Mouse (Mus musculus): Measurements from ENCODE around the gene Endod1.
"Not testable (repeated sequence)": the region's sequence is repeated elsewhere in the genome, so short reads cannot be mapped to it uniquely, and the experiment has no call there.

The Endod1 gene

GRCm38 (mm10) chr9:14379769-14380385, 1.4 kb downstream of the Endod1 start:
- no peak for DNase-seq

GRCm38 (mm10) chr9:14378151-14378550, 3.2 kb downstream of the Endod1 start:
- no peak for DNase-seq

GRCm38 (mm10) chr9:14376149-14376548, 5.2 kb downstream of the Endod1 start:
- DNase-seq: no peak

- no peak for DNase-seq
These were observed 8.9 kb downstream of the Endod1 start for GRCm38 (mm10) chr9:14372440-14372839.

GRCm38 (mm10) chr9:14369271-14369670, 12.0 kb downstream of the Endod1 start:
- DNase-seq: no peak

GRCm38 (mm10) chr9:14367850-14368249, 13.5 kb downstream of the Endod1 start:
- no peak for DNase-seq

- no peak for DNase-seq
These were observed 15.7 kb downstream of the Endod1 start for GRCm38 (mm10) chr9:14365481-14366125.

- DNase-seq: no peak
These were observed 16.6 kb downstream of the Endod1 start for GRCm38 (mm10) chr9:14364719-14365118.

- DNase-seq: no peak
These were observed 17.8 kb downstream of the Endod1 start for GRCm38 (mm10) chr9:14363540-14363939.

- DNase-seq: no peak
These were observed 19.1 kb downstream of the Endod1 start for GRCm38 (mm10) chr9:14362068-14362768.

GRCm38 (mm10) chr9:14357033-14357432, 24.3 kb downstream of the Endod1 start:
- DNase-seq: no peak

- DNase-seq: no peak
These were observed 26.5 kb downstream of the Endod1 start for GRCm38 (mm10) chr9:14354852-14355251.

- DNase-seq: no peak
These were observed 29.0 kb downstream of the Endod1 start for GRCm38 (mm10) chr9:14352337-14352736.

- DNase-seq: no peak
These were observed 30.5 kb downstream of the Endod1 start for GRCm38 (mm10) chr9:14350787-14351186.

- DNase-seq: no peak
These were observed 31.9 kb downstream of the Endod1 start for GRCm38 (mm10) chr9:14349380-14349779.

- no peak for DNase-seq
These were observed 32.9 kb downstream of the Endod1 start for GRCm38 (mm10) chr9:14348416-14348815.

- not testable (repeated sequence) for DNase-seq
These were observed 35.4 kb downstream of the Endod1 start for GRCm38 (mm10) chr9:14345866-14346265.

GRCm38 (mm10) chr9:14342041-14342668, 39.2 kb downstream of the Endod1 start:
- peak; percentile 70 for DNase-seq

GRCm38 (mm10) chr9:14338701-14339100, 42.6 kb downstream of the Endod1 start:
- no peak for DNase-seq

- DNase-seq: peak; percentile 59
These were observed 44.4 kb downstream of the Endod1 start for GRCm38 (mm10) chr9:14336901-14337300.

- no peak for DNase-seq
These were observed 45.5 kb downstream of the Endod1 start for GRCm38 (mm10) chr9:14335829-14336228.

- DNase-seq: no peak
These were observed 64.7 kb downstream of the Endod1 start for GRCm38 (mm10) chr9:14316618-14317017.

GRCm38 (mm10) chr9:14314477-14314876, 66.8 kb downstream of the Endod1 start:
- no peak for DNase-seq

GRCm38 (mm10) chr9:14313968-14314367, 67.3 kb downstream of the Endod1 start:
- no peak for DNase-seq

Measured in cerebellum, adult 8-10 months (tissue).